Mouse (Mus musculus) left cerebral cortex, adult 9 months (tissue): ENCODE measurements at regions not wholly inside any gene's neighbourhood (a gene's known extent, or its start where the extent isn't known, plus 50 kb on each side); places are given as distances from the start of the nearest gene placed in this dataset.

Source experiments
- DNase-seq, 2 experiments: peaks; one replicate each; pipeline ENCODE4 v3.0.0; 2022; ENCODE audit warnings: low spot score in 2 of 2

- no peak for DNase-seq
Observed at GRCm38 (mm10) chr7:94116899-94117521, 1037.3 kb downstream of the Fam181b start.

DNA sequence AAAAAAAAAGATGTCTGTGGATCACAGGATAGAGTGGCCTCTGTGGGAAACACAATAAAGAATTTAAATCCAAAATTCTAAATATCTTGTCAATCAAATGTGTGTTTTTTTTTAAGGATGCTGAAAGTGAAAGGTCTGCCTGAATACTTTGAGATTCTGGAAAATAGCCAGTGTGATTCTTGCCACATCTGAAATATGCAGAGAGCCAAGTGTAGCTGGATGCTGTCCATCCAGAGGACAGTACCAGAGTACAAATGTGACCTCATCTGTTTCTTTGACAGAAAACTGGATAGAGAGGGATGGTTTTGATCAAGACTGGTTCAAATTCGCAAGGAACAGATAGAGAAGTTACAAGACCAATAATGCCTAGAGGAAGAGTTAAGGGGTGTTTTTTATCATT lies 1044.1 kb downstream of the Fam181b start:
- no peak for DNase-seq

GRCm38 (mm10) chr7:94154221-94154620 lies 1074.6 kb downstream of the Fam181b start:
- DNase-seq, result no peak

DNA sequence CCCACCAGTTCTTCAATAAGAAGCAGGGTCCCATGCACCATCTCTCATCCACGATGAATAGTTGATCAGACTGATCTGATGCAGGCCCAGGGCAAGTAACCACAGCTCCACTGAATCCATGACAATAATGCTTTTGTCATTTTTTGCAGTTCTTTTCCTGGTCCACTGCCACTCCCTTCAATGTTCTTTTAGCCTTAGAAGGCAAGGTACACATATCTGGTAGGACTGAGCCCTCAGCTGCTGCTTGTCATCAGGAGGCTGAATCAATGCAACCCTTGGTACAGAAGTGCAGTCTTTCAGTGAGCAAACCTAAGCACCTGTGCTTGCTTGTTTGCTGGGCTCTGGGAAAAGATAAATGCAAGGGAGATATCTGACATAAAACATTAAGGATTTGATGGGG lies 1075.8 kb downstream of the Fam181b start:
- no peak for DNase-seq

GRCm38 (mm10) chr7:94180027-94180426 lies 1100.4 kb downstream of the Fam181b start:
- DNase-seq, result no peak

GRCm38 (mm10) chr7:94212341-94212740 lies 1132.7 kb downstream of the Fam181b start:
- DNase-seq, result no peak

DNA sequence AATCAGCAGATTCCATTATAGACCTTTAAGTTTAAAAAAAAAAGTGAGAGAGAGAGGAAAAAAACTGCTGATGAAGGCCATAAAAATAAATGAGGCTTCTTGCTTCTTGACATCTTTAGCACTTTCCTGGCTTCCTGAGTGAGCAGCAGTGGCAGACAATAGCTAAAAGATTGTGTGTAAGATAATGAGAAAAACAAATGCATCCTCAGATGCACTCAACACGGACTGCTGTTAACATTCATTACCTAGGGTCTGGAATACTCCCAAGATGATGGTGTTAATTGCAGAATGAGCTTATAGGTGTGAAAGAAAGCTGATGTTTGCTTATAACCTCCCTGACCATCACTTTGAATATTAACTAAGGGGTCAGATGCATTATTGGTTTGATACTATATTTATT lies 1147.8 kb downstream of the Fam181b start:
- DNase-seq, result no peak

DNA sequence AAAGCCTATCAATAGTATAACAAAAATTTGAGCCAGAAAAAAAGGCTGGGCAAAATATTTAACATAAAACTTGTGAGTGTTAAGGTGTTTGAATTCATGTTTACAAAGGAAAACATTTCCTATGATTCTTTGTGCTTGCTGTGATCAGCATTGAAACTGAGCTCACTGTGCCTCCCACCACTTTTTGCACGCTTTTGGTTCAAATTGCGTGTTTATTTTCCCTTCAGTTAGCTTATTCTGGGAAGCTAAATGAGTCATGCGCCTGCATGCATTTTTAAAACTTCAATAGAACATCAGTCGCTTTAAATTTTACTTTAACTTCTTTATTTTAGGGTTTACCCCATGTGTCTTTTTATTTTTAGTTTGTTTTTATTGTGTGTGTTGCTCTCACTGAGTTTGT lies 1154.0 kb downstream of the Fam181b start:
- DNase-seq, result peak; percentile 8 to 46

DNA sequence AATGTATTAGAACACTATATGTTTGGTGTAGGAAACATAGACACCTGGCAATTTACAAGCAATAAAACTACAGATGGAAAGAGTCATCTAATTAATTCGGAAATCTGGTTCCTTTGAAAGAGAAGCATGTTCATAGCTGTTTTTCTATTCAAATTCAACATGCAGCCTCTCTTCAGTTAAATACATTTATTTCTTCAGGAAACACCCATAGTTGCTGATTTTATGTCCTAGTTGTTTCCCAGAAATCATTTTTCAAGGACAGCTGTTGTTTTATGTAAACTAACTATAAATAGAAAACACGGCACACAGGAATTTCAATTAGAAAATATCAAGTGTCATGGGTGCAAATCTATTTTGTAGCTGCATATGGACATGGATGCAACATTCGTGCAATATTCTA lies 1169.8 kb downstream of the Fam181b start:
- DNase-seq, result no peak

DNA sequence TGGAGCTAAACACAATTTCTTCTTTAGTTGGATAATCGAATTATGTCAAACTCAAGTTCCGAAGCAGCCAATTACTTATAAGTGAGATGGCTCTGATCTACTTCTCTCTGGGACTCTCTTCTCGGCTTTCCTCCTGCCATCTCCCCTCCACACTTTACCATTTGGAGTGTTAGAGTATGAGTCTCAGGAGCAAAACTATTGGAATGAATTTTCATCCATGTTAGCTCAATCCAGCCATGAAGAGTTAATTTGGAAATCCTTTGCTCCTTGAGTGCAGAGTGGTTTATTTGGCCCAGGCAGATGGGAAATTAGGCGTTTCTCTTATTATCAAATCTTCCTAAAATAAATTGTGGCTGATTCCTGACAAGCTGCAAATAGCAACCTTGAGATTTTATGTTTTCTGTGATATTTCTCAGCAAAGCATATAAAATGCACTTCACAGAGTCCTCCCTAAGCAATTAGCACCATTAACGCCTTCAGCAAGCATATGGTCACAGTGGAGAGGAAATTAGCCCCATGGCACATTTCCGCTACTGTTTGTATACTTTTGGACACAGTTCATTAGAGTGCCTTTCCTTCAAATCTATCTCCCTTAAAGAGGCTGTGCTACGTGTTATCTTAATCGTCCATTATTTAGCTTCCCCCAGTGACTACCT lies 1189.1 kb downstream of the Fam181b start:
- DNase-seq, result no peak

GRCm38 (mm10) chr7:94281529-94281928 lies 1201.9 kb downstream of the Fam181b start:
- no peak for DNase-seq

DNA sequence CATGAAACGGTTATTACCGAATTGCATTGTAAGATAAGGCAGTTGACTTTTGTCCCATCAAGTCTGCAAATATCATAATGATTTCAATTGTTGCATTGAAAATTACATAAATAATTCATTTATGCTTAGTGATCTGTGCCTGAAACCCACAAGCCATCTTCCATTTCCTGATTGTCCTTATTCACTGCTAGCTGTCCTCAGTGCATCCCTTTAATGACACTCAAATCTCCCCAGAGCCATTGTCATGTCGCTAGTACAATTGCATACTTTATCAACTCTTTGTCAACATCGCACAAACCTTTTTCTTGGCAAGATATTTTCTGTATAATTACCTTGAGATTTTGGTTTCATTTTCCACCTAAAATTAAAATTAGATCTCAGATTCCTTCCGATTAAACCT lies 1202.3 kb downstream of the Fam181b start:
- no peak for DNase-seq

- no peak for DNase-seq
Observed at GRCm38 (mm10) chr7:94283031-94283609, 1203.5 kb downstream of the Fam181b start.

DNA sequence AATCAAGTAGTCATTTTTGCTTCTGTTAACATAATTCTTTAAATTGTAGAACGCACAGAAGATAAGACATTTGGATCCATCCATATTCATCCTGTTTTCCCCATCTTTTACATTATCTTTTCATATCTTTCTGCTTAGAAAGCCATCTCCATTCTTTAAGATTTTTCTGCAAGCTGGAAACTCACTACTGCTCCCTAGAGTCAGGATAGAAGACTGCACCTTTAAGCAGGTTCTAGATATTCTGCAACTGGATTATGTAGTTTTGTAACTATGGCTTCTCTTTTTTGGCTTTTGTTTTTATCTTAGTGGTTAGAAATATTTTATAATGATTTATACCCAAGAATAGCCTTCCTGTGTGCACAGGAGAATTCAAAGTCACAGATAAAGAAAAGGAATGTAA lies 1225.9 kb downstream of the Fam181b start:
- DNase-seq, result no peak

GRCm38 (mm10) chr7:94314983-94315642 lies 1235.4 kb downstream of the Fam181b start:
- DNase-seq, result no peak

GRCm38 (mm10) chr7:94332601-94333000 lies 1252.9 kb downstream of the Fam181b start:
- DNase-seq, result no peak
